Mouse (Mus musculus) layer of hippocampus, adult 9-11 months (tissue): Measurements from ENCODE around the gene Rdh9.

Source experiments
- DNase-seq: peaks from one replicate; pipeline ENCODE4 v3.0.0; 2022

Rdh9 gene

GRCm38 (mm10) chr10:127776011-127776410, at the start of gene Rdh9:
TSS of gene Rdh9 (plus strand) at chr10:127776386.
- no peak for DNase-seq

GRCm38 (mm10) chr10:127728437-127728836, 47.7 kb upstream of the Rdh9 start:
- no peak for DNase-seq

DNA sequence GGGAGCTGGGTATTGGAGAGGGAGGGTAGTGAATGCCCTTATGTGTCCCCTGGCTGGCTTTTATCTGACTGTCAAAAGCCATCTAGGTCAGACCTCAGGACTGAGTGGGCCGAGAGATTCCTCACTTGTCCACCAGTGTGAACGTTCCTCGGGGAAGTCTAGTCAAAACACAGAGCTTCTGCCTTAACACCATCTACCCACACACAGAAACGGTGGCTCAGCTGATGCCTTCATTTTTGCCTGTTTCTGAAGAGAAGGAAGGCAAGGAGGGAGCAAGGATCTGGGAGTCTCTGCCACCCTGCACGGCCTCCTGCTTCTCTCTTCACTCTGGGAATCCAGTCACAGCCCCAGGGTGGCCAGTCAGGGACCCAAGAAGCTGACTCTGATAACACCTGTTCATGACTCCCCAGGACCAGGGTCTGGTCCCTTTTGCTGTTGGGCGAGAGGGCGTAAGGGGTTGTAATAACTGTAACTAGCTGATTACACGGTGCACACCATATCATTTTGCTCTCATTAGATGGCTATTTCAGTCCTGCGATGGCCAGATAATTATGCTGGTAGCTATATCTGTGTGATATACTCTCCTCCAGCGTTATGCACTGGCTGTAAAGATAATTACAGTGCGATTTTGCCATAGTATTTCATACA, 45.8 kb upstream of the Rdh9 start:
- no peak for DNase-seq

DNA sequence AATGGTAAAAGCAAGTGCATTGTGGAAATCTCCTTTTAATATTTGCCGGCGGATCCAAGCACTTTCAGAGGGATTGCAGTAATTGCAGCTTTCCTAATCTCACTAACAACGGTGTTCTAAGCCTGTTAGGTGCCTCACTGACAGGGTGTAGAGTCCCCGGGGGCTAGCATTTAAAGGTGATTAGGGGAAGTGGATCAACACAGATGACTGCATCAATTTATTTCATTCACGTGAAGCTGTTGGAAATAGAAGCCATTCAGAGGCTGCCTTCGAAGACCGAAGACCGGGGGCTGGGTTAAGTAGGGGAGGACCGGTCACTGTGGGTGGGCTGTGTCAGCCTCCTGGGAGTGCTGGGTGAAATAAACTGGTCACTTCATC, 45.3 kb upstream of the Rdh9 start:
- no peak for DNase-seq

DNA sequence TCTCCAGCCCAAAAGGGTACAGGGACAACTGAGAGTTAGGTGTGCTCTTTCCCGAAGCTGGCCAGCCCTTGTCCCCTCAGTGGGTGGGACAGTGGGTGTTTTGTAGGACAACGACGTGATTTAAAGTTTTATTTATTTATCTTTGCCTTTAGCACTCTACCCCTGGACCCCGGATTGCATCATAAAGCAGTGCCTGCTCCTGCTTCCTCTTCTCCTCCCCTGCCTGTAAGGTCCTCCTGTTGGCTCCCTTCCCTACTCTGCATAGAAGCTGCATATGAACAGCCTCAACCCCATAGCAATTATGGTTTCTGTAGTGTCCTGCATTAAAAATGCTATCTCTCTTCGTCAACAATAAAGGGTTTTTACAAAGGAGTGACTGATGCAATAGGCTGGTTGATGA, 44.8 kb upstream of the Rdh9 start:
- DNase-seq, result no peak

DNA sequence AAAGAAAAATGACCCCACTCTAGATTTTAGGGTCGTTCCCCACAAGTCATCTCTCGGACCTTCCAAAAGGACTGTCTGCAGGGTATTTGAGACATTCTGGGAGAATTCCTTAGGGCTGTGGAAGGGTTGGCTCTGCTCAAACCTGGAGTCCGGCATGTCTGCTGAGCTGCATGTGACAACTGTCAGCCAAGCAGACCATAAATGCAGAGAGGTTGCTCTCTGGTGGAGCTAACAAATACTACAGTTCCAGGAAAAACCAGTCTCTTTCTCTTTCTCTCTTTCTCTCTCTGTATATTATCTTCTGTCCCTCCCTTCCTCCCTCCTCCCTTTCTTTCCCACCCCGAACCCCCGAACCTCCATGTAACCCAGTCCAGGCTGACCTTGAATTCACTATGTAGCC, 41.8 kb upstream of the Rdh9 start:
- DNase-seq, result no peak

- no peak for DNase-seq
Measured at GRCm38 (mm10) chr10:127736266-127736665, 39.9 kb upstream of the Rdh9 start.

GRCm38 (mm10) chr10:127736916-127737315, 39.3 kb upstream of the Rdh9 start:
- no peak for DNase-seq

DNA sequence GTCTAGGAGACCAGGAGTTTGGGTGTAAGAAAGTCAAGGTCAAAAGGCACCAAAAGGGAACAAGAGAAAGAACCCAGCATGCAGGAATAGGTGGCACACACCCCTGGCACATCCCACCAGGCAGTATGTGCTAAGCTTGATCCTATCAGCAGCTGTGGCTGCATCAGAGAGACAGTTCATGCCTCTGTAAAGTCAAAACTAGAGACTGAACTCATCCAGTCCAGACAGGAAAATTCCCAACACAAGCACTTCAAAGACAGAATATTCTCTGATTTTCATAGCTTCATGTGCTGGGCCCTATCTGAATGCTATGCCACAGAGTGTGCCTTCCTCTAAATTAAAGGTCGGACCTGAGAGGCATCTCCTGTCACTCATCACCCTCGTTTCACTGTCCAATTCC, 38.6 kb upstream of the Rdh9 start:
- DNase-seq, result no peak

GRCm38 (mm10) chr10:127738151-127738882, 37.9 kb upstream of the Rdh9 start:
- no peak for DNase-seq

DNA sequence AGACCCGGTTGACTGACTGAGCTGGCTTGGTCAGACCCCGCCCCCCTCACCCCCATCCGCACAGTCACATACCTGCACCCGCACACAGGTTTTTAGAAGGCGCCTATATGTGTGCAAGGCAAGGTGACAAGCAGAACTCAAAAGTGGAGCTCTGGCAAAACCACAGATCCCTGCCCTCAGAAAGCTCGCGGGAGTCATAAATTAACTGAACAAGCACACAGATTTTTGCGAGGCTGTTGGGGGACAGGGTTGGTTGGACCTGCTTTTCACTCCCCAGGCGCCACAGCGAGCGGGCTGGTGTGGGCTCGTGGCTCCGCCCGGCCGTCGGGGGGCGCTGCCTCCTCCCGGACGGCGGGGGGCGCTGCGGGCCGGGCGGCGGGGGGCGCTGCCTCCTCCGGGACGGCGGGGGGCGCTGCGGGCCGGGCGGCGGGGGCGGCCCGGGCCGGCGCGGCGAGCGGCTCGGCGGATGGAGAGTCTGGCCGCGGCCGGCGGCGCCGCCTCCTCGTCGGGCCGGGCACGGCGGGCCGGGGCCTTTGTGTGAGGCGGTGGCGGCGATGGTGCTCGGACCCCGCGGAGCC, 37.0 kb upstream of the Rdh9 start, which contains the start of gene Zbtb39:
Gene Zbtb39 (plus strand): TSS at position 456 of the 578 bp plus-strand sequence.
- peak; percentile 65 for DNase-seq

DNA sequence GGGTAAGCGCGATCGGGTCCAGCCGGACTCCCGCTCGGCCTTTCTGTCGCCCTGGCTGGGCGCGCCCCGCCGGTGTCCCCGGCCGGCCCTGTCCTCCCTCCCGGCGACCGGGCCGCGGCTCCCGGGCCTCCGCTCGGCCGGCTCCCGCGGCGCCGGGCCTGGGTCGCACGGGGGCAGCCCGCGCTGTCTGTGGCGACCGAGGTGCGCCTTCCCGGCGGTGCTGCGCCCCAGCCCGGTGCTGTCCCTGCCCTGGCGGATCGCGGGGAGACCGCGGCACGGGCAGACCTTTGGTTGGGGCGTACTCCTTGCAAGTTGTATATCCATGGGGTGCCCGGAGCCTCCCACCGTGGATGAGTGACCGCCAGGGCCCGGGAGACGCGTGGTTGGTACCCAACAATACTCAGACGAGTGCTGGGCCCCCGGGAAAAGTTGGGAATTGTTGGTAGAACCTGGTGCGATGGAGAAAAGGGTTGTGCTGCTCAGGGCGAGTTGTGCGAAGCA, 36.5 kb upstream of the Rdh9 start:
- no peak for DNase-seq

GRCm38 (mm10) chr10:127744661-127745060, 31.5 kb upstream of the Rdh9 start:
- DNase-seq, result no peak

GRCm38 (mm10) chr10:127745886-127746285, 30.3 kb upstream of the Rdh9 start:
- DNase-seq, result no peak

DNA sequence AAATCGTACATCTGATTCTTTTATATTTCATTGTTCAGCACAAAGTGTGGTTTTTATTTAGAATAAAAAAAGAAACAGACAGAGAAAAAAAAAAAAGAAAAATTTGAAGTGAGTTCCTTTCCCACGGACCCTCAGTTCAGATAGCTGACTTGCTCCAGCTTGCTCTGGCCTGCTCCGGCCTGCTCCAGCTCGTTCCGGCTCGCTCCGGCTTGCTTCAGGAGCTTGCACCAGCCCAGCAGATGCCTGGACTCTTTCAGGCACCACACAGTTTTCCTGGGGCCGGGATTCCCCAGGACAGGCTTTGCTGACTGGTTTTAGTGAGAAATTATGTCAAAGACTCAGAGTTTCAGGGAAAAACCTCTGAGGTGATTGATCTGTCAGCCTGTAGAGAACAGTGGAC, 28.9 kb upstream of the Rdh9 start:
- DNase-seq, result no peak

- DNase-seq, result no peak
Measured at GRCm38 (mm10) chr10:127748847-127749612, 27.2 kb upstream of the Rdh9 start.

DNA sequence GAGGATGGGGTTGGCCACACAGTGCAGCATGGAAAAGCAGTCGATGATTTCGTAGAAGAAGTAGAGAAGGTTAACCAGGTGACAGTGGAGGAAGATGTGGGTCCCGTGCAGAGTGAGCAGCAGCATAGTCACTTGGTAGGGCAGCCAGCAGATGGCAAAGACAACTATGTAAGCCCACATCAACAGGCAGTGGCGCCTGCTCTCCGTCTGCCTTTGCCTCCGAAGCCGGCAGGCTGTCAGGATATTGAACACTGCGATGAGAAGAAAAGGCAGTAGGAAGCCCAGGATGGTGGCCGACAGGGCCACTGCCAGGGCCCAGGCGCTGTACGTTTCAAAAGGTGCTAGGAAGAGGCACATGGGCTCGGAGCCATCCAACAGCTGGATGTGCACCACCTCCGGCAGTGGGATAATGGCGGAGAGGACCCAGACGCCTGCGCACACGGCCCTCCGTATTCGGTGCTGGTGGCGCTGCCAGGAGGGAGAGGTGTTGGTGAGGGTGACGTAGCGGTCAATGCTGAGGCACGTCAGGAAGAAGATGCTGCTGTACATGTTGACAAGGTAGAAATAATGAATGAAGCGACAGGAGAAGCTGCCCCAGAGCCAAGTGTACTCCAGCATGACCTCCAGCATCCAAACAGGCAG, 25.9 kb upstream of the Rdh9 start:
- DNase-seq, result peak; percentile 50

GRCm38 (mm10) chr10:127751548-127751947, 24.6 kb upstream of the Rdh9 start, which contains the start of gene Gpr182:
TSS of gene Gpr182 (minus strand) at chr10:127751732.
- DNase-seq, result no peak

GRCm38 (mm10) chr10:127754566-127755166, 21.5 kb upstream of the Rdh9 start:
- no peak for DNase-seq

- DNase-seq, result no peak
Measured at GRCm38 (mm10) chr10:127755246-127755645, 20.9 kb upstream of the Rdh9 start.

DNA sequence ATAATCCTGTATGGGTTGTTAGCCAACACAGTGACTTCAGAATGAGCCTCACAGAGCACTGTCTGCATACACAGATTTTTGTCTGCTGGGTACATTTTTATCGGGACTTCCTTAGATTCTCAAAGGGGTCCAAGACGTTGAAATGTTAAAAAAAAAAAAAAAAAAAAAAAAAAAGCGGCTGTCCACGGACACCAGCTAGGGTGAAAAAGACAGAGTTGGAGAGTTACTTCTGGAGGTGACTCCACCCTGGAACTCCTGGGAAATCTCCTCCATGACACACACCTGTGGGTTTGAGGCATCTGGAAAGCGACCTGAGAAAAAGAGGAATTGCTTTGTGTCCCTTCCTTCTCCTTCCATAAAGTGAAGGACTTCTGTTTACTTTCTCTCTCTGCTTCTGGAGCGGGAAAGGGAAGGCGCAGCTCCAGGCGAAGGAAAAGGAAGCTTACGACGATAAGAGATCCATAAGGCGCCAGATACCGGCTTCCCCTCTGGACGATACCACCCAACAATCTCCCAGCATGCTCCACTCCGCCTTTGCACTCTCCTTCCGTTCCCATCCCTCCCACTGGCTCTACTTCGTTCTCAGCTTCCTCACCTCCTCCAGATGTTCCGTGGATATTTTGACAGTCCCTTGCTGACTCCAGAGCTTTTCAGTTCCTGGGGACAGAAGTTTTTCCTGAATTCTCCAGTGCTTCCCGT, 20.3 kb upstream of the Rdh9 start:
- DNase-seq, result no peak
